Mouse (Mus musculus) limb, embryonic 14.5 days (tissue): ENCODE results near the gene Odf3l1. TPM values are rescaled to one million over a fixed set of nuclear protein-coding genes. Genes with fewer than 3 reads are reported as not detected.

Source experiments
- ATAC-seq: fragments of 200-750 bp; cut with Nextera tagmentation; 2 replicates; pipeline ENCODE4 v1.8.0; 2017; ENCODE audit warnings: low read depth, moderate number of reproducible peaks, moderate TSS enrichment; ENCODE audit not compliant: low FRiP score
- DNase-seq: peaks from one replicate; pipeline ENCODE4 v3.0.0-alpha.2; 2015; ENCODE audit warnings: low spot score
- H3K27ac ChIP-seq: fragments of 300-500 bp; sonication (generic); replicated peaks from 2 replicates; pipeline ENCODE4 v1.5.1; 2014; ENCODE audit warnings: low read depth, mild to moderate bottlenecking, low read length, moderate library complexity, mixed read lengths
- H3K27me3 ChIP-seq: fragments of 300-500 bp; sonication (generic); 2 replicates; pipeline ENCODE4 v1.6.1; 2014; ENCODE audit warnings: low read length, mixed read lengths; ENCODE audit not compliant: control insufficient read depth, insufficient read depth
- H3K36me3 ChIP-seq: fragments of 300-500 bp; sonication (generic); 2 replicates; pipeline ENCODE4 v1.6.1; 2014; ENCODE audit warnings: mild to moderate bottlenecking, low read length, moderate library complexity, mixed read lengths; ENCODE audit not compliant: control insufficient read depth, insufficient read depth
- H3K4me1 ChIP-seq: fragments of 300-500 bp; sonication (generic); 2 replicates; pipeline ENCODE4 v1.6.1; 2014; ENCODE audit warnings: antibody characterized with exemption, low read length, mixed read lengths; ENCODE audit not compliant: control insufficient read depth, insufficient read depth
- H3K4me2 ChIP-seq: fragments of 300-500 bp; sonication (generic); replicated peaks from 2 replicates; pipeline ENCODE4 v1.6.1; 2014; ENCODE audit warnings: low read depth, mild to moderate bottlenecking, low read length, moderate library complexity; ENCODE audit not compliant: severe bottlenecking
- H3K4me3 ChIP-seq: fragments of 300-500 bp; sonication (generic); replicated peaks from 2 replicates; pipeline ENCODE4 v1.5.1; 2014; ENCODE audit warnings: low read length
- H3K9ac ChIP-seq: fragments of 300-500 bp; sonication (generic); 2 replicates; pipeline ENCODE4 v1.6.1; 2014; ENCODE audit warnings: mild to moderate bottlenecking, low read depth, low read length, moderate library complexity; ENCODE audit not compliant: severe bottlenecking
- H3K9me3 ChIP-seq: fragments of 300-500 bp; sonication (generic); 2 replicates; pipeline ENCODE4 v1.6.1; 2016; ENCODE audit warnings: low read length; ENCODE audit not compliant: control insufficient read depth
- POLR2A ChIP-seq: fragments of 200-500 bp; IDR thresholded peaks from 2 replicates; pipeline ENCODE4 v1.8.0; 2012; ENCODE audit warnings: inconsistent platforms, mild to moderate bottlenecking, moderate library complexity, borderline replicate concordance; ENCODE audit not compliant: insufficient read depth, insufficient read length; ENCODE audit errors: extremely low read depth
- WGBS: fragments of 180-500 bp; shearing (Covaris S2); extraction: QIAGEN DNeasy Blood & Tissue Kit; methylation state at CpG from one replicate; pipeline ENCODE4 v1.1.7; 2014; 5-methylcytosine and 5-hydroxymethylcytosine counted together
- polyA plus RNA-seq, 2 experiments: library from polyadenylated mRNA; depleted of rRNA in 1 of 2; stranded (reverse) in 1 of 2; unstranded in 1 of 2; fragments of >200 nt; fragmentation: Nextera tagmentation in 1 of 2; extraction: Ambion mirVana in 1 of 2; gene quantifications; 2 replicates each; pipeline versions ENCODE4 v1.2.1 to v1.2.3; 2012 to 2014

The Odf3l1 gene
- polyA plus RNA-seq, 2 experiments, result 1.7 to 2.6 TPM

DNA sequence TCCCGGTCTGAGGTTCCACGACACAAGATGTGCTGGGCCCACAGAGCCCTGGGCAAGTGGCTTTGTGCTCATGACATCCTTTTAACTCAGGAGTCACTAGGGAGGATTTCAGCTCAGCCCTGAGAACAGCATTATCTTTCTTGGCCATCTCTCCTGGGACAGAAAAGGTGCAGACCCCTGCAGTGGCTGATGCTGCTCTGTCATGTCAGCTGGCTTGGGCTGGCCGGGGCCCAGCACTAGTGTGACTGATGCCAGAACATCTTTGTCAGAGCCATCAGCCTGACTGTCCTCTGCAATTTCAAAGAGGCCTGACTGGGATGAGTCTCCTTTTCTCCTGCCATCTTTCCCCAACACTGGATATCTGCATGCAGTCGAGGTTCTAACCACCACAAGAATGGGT lies 17.8 kb upstream of the Odf3l1 start:
- ATAC-seq, result no peak
- Histone ChIP-seq H3K36me3 (peaks cover 39% of the 10 kb centered on the region), H3K9ac (no peak overlapping the region), H3K27ac (peak overlapping the region; percentile 88), H3K4me3 (no peak overlapping the region), H3K9me3 (no peaks in the 10 kb centered on the region), H3K4me1 (peaks cover 39% of the 10 kb centered on the region), H3K27me3 (no peaks in the 10 kb centered on the region), H3K4me2 (no peak overlapping the region)
- 56% methylated on average over 4 of the region's 4 CpGs for WGBS
- DNase-seq, result no peak
- TF ChIP-seq POLR2A, result no peak

DNA sequence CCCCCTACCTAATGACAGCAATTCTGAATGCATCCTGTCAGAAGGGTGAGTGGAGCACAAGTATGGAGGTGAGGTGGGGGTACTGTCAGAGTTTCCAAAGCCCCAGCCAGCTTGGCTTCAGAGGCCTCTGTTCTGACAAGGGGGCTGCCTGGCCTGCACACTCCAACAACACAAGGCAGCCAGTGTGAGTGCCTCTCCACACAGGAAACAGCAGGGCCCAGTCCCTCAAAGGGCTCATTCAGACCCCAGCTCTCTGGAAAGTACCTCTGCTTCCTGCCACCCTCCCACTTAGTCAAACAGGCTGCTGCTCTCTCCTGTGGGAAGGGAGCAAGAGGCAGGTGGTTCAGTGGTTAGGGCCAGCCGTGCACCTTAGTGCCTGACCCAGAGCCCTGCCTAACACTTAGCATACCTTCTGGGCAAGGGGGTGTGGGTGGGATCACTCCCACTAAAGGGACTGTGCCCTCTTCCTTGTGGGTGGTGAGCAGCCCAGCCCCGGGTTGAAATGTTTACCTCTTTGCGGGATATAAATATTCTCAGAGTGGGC lies 17.1 kb upstream of the Odf3l1 start:
- DNase-seq (peak; percentile 49), ATAC-seq (peak; percentile 70)
- no peak overlapping the region for H3K4me3 ChIP-seq
- H3K9me3 ChIP-seq, result no peaks in the 10 kb centered on the region
- 62% methylated on average over 3 of the region's 3 CpGs for WGBS
- no peaks in the 10 kb centered on the region for H3K27me3 ChIP-seq
- H3K4me1 ChIP-seq, result peaks cover 41% of the 10 kb centered on the region
- H3K27ac ChIP-seq, result peak overlapping the region; percentile 88
- 0 out of 2 replicates have a peak overlapping the region, but pooled peaks have one; percentile 9 for H3K4me2 ChIP-seq
- no peak for TF ChIP-seq POLR2A
- peaks cover 37% of the 10 kb centered on the region for H3K36me3 ChIP-seq
- H3K9ac ChIP-seq, result no peak overlapping the region

DNA sequence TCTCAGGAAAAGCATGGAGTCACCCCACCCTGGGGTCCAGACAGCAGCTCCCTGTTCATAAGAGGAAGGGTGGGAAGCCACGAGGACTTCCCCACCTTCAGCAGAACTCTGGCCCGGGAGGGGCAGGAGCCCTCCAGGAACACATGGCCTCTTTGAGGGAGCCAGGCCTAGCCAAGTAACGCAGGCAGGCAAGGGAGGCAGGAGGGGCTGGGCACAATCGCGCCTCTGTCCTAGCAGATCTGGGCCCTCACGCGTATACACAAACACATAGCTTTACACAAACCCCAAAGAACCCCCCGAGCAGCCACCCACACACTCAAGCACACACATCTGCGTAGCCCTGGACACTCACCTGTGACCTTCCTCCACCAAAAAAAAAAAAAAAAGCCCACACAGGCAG lies 16.3 kb upstream of the Odf3l1 start:
- H3K36me3 ChIP-seq, result peaks cover 31% of the 10 kb centered on the region
- peak; percentile 54 for ATAC-seq
- H3K9me3 ChIP-seq, result no peaks in the 10 kb centered on the region
- WGBS, result 38% methylated on average over 9 of the region's 9 CpGs
- no peak for TF ChIP-seq POLR2A
- no peaks in the 10 kb centered on the region for H3K27me3 ChIP-seq
- H3K4me1 ChIP-seq, result peaks cover 43% of the 10 kb centered on the region
- H3K4me3 ChIP-seq, result no peak overlapping the region
- peak overlapping the region; percentile 9; the same call in 1 of the 2 replicates for H3K4me2 ChIP-seq
- peak overlapping the region; percentile 87 for H3K27ac ChIP-seq
- DNase-seq, result peak; percentile 40
- 0 out of 2 replicates have a peak overlapping the region, but pooled peaks have one; percentile 28 for H3K9ac ChIP-seq

DNA sequence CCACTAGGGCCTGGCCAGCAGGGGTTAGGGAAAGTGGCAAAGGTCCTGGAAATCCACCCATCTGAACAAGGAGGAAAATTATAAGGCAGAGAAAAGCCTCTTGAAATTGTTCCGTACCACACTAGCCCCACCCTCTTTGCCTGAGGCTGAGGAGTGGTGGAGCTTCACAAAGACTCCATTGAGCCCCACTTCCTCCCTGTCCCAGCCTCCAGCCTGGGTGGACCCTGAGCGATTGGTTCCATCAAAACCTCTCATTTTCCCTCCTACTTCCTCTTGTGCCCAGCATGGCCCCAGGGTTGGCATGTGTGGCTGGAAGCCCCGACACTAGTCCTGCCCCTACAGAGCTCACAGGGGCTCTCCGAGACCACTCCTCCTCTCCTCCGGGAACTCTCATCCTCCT lies 12.8 kb upstream of the Odf3l1 start:
- Histone ChIP-seq H3K4me1 (peaks cover 46% of the 10 kb centered on the region), H3K4me3 (no peak overlapping the region), H3K36me3 (peaks cover 15% of the 10 kb centered on the region), H3K27ac (0 out of 2 replicates have a peak overlapping the region, but pooled peaks have one; percentile 40), H3K9me3 (no peaks in the 10 kb centered on the region), H3K9ac (no peak overlapping the region), H3K27me3 (no peaks in the 10 kb centered on the region), H3K4me2 (no peak overlapping the region)
- DNase-seq, result no peak
- ATAC-seq, result no peak
- TF ChIP-seq POLR2A, result no peak
- WGBS, result 73% methylated on average over 5 of the region's 5 CpGs

DNA sequence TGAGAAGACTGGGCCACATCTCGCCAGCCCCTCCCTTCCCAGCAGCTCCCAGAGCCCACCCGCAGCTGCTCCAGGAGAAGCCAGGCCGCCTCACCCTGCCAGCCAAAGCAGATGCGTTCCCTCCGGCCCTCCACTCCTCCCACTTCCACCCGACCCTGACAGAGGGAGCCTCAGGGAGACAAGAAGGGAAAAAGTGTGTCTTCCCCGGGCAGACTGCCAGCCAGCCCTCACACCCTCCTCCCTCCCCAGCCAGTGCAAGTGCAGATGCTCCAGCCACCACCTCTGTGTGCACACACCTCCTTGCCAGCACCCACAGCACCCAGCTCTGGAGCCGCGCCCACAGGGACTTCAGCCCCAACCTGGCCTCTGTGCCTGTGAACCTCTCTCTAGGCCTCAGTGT lies 12.3 kb upstream of the Odf3l1 start:
- H3K4me2 ChIP-seq, result no peak overlapping the region
- H3K27me3 ChIP-seq, result no peaks in the 10 kb centered on the region
- H3K9me3 ChIP-seq, result no peaks in the 10 kb centered on the region
- ATAC-seq (no peak), DNase-seq (peak; percentile 44)
- H3K36me3 ChIP-seq, result peaks cover 15% of the 10 kb centered on the region
- H3K4me1 ChIP-seq, result peaks cover 48% of the 10 kb centered on the region
- no peak overlapping the region for H3K4me3 ChIP-seq
- H3K27ac ChIP-seq, result 0 out of 2 replicates have a peak overlapping the region, but pooled peaks have one; percentile 40
- H3K9ac ChIP-seq, result no peak overlapping the region
- 47% methylated on average over 9 of the region's 9 CpGs for WGBS
- no peak for TF ChIP-seq POLR2A
